Mouse (Mus musculus) right cerebral cortex, postnatal 14 days (tissue): Measurements from ENCODE around the gene Ell.

Source experiments
- DNase-seq: peaks from one replicate; pipeline ENCODE4 v3.0.0; 2022

The Ell gene

DNA sequence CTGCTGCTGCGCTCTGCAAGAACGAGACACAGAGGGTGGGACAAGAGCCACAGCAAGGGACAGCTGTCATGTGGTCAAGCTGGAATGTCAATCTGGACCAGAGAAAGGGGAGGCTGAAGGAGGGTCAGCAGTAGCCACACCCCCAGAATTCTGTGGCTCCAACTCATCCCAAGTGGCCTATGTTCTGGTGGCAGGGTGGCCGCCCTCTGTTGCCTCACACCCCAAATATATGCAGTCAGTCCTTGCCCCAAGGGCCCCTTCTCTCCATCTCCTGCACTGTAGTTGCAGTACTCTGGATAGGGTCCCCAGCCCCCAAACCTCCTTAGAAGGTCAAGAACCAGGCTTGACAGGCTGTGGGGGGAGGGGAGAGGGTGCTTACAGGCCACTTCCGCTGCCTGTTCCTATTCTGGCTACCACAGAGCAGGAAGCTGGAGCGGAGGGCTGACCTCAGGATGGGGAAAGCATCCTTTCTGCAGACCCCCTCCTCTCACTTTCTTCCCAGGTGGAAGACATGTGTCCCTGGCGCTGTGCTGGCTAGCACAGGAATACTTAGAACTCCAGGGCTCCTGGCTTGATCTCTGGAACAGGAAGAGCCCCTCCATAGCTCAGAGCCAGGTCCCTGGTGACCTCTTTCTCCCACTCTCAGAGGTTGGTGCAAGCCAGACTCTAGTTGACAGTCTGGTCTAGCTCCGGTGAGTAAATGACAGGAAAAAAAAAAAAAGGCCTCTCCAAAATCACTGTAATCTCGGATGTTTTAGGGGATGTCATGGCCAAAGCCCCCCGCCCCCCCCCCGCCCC, 61.4 kb downstream of the Ell start:
- peak; percentile 56 for DNase-seq

DNA sequence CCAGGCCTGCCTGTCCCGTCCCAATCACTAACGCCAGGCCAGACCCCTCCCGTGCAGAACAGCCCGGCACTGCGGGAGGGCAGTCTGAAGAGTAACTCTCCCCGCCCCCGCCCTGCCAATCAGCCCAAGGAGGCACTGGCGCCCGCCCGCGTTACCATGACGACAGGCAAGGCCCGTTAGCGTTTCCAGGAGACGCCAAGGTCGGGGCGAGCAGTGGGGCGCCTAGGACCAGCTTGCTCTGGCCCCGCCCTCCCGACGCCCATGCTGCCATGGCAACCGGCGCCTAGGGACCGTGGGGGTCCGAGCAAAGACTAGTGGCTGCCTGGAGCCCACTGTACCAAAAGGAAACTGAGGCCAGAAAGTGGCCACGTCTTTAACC, 62.0 kb downstream of the Ell start:
- DNase-seq = peak; percentile 93

DNA sequence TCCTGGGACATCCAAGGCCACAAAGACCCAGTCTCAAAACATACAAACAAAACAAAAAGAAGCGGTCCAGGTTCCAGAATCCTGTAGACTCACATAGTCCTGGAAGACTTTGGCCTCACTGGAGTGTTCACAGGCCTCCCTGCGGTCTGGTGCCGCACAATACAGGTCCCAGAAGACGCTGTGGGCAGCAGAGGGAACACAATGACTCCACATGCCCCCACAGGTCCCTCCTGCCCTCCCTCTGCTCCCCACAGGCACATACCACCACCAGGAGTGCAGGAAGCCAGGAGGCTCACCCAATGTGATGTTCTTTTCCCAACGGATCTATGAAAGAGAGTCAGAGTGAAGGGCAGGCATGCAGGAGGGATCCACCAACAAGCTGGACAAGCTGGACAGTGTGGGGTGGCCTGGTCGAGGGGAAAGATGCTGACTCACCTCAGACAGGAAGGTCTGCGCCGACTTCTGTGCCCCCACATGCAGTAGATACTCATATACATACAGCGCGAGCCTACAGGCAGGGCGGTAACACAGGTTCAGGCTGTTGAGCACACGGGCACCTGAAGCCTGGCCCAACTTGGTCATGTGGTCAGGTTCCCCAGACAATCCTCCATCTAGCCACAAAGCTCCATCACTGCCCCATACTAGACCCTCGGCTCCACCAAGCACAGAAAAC, 63.0 kb downstream of the Ell start:
- DNase-seq = no peak

DNA sequence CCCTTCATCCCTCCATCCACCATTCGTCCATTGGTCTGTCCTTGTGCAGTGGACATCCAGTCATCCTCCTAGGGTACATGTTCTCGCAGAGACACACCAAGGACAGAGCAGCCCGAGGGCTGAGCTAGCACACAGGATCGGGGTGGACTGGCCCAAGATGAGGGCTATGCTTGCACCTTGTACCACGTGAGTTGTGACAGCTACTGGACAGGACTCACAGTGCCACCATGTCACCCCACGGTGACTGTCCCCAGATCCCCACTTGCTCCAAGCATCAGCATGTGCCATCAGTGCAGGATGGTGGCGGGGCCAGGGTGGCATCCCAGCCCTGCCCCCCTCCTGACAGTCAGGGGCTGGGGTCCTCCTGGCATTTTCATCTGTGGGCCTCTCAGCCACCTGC, 65.3 kb downstream of the Ell start:
- no peak for DNase-seq

DNA sequence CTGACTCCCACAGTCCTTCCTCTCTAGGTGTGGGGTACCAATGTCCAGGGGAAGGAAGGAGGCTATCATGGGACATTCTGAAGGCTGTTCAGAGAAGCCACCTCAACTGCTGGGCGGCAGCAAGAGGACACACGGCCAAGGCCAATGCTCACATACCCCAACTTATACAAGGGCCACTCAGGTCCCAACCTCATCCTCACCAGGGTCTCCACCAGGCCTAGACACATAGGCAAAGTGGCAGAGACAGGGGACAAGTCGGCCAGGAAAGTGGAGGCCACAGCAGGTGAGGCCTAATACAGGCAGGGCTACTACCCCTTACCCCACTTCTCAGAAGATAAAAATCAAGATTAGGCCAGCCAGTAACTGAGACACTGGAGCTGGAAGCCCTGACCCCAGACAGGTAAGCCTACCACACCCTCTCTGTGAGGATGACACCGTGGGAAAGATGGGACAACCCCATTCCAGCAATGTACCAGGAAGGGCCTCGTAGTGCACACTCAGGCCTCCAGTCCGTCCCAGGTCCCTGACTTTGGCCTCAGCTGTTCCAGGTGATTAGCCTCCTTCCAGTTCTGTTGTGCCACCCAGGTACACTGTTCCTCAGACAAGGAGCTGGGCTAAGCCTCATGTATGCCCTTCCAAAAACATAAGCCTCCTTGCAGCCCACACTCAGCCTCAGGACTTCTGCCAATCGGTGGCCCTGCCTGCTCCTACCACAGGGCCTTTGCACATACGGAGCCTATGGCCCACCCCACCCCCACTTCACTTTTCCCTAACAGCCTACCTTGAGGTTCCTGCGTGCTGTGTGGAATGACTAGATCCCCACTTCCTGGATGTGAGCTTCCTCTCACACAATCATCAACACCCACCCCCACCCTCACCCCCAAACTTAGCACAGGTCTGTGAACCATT, 66.9 kb downstream of the Ell start:
- no peak for DNase-seq

DNA sequence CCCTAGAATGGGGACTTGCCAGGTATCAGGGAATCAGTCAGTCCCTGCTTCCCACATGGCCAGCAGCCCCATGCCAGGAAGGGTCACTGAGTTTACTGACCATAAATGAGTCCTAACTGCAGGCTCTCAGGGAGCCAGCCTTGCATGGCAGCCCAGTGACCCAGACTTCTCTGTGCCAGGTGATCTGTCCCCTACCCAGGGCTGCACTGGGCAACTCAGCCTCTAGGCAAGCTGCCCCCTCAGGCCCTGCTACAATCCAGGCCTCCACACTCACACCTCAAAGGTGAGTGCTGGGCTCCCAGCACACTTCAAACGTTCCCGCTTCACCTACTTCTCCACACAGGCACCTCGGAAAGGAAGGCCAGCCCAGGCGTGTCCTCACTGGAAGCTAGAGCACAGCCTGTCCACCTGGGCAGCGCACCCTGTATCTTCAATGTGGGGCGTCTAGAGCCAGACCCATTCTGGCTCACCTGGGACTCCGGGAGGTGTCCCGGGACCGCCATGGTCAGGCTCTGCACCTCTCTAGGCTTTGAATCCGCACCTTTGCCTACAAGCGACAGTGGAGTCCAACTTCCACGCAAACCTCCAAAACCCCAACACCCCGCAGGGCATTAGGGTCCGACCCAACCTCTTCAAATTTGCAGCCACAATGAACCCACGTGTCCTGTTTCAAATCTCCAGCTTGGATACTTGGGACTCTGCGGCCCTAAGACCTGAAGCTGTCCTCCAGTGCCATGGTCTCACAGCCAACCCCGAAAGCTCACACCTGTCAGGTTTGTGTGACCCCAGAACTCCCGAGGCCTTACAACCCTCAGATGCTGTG, 67.7 kb downstream of the Ell start:
- DNase-seq = no peak

DNA sequence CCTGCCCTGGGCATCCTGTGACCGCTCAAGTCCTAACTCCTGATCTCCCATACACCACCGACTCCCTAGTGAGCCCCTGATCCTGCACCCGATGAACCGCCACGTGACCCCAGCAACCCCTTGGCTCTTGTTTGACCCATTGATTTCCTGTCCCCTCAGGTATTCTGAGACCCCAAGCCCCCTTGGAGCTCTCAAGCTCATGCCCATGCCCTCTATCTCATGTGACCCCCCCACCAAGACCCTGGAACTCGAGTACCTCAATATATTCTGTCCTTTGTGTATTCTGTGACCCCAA, 68.3 kb downstream of the Ell start:
- DNase-seq = no peak

DNA sequence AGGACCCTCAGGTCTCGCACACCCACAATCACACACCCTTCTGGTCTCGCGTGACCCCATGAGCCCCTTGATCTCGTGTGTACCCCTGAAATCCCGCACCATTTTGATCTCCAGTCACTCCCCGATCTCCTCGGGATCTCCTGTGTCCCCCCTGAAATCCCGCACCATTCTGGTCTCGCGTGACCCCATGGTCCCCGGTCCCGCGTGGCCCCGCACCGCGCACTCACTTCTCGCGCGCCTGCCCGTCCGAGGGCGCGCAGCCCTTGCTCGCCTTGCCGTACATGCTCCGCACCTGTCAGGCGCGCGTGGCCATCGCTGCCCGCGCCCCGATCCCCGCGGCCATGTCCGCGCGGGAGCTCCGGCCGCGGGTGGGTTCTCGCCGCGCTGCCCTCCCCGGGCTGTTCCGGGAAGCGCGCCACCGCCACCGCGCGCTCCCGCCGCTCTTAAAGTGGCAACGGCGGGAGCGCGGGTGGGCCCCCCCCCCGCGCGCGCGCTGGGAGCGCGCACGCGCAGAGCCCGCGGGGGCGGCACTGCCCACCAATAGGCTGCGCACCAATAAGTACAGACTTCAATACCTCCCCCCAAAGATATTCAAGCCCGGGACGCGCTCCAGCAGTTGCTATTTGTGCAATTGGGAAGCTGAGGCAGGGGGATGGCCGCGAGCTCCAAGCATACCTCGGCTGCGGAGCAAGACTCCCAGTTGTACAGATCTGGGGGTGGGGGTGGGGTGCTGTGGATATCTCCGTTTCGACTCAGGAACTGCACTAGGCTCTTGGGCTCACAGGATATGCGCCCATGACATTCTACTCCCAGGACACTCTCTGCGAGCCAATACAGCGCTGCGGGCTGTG, 68.9 kb downstream of the Ell start:
- peak; percentile 66 for DNase-seq

DNA sequence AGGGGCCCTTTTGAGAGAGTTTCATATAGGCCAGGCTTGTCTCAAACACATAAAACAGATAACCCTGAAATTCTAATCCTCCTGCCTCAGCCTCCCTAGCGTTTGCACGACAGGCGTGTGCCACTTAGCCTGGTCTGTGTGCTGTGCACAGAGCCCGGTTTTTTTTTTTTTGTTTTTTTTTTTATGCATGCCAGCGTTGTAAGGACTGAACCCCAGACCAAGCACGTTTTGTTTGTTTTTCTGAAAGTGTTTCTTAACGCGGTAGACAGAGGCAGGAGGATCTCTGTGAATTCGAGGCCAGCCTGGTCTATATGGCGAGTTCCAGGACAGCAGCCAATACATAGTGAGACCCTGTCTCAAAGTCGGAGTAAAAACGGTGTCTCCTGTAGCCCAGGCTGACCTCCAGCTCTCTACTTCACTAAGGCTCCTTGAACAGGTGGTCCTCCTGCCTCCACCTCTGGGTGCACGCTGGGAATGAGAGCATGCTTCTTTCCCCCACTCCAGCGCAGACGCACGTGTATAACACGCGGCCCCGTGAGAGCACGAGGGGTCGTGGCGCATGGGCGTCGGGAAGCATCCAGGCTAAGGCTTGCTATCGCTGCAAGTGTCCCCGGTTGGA, 69.6 kb downstream of the Ell start, which contains the start of gene Ssbp4:
TSS of gene Ssbp4 (minus strand) at position 124 of the 619 bp plus-strand sequence.
- DNase-seq = no peak

DNA sequence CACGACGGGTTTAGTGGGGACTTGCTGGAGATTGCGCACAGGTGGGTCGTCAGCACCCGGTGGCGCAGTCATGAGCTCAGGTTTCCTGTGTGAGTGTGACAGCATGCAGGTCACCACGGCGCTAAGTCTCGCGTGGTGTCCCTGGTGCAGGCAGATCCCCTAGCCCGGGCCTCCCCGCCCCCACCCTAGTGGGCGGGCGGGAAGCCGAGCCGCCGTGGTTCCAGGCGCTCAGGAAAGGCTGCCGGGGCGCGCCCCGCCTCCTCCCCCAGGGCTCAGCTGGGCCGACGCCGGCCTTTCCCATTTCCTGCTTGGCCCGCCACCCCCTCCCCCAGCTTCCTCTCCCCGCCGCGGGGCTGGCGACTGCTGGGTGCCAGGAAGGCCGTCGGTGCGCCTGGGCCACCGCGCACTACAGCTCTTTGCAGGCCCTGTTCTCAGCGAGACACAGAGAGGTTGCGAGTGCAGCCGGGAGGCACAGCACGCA, 70.2 kb downstream of the Ell start:
- DNase-seq = peak; percentile 84

DNA sequence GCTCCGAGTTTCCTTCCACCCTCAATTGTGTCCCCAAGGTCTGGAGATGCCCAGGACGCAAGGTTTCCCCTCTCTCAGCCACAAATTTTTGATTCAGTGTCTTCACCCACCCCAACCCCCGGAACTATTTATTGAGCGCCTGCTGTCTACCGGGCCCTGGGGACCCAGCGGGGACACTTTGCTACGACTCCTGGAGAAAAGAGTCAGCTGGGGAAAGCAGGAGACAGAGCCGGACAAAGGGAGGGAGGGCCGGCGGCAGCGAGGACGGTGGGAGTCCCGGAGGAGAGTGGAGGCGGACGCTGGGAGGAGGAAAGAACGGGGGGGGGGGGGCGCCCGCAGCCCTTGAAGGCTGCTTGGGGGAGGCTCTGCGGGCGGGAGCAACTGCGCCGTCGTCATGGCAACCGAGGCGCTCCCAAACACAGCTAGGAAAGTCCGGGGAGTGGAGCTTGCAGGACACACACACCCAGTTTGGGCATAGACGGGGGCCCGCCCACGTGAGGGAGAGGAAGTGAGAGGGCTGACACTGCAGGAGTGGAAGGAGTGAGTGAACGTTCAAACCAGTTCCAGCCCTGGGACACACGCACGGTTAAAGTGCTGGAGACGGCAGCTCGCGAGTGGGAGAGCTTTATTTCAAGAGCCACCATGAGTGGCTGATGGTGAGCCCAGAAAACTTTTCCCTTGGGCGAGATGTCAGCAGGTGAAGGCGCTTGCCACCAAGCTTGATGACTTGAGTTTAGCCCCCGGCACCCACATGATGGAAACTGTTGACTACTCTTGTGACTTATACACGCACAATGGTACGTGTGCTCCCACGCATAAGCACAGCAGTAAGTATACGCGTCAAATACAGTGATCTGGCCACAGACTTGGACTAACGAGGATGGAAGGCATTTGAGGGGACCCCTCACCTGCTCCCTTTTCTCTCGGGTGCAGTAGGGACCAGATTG, 70.9 kb downstream of the Ell start:
- DNase-seq = peak; percentile 88

DNA sequence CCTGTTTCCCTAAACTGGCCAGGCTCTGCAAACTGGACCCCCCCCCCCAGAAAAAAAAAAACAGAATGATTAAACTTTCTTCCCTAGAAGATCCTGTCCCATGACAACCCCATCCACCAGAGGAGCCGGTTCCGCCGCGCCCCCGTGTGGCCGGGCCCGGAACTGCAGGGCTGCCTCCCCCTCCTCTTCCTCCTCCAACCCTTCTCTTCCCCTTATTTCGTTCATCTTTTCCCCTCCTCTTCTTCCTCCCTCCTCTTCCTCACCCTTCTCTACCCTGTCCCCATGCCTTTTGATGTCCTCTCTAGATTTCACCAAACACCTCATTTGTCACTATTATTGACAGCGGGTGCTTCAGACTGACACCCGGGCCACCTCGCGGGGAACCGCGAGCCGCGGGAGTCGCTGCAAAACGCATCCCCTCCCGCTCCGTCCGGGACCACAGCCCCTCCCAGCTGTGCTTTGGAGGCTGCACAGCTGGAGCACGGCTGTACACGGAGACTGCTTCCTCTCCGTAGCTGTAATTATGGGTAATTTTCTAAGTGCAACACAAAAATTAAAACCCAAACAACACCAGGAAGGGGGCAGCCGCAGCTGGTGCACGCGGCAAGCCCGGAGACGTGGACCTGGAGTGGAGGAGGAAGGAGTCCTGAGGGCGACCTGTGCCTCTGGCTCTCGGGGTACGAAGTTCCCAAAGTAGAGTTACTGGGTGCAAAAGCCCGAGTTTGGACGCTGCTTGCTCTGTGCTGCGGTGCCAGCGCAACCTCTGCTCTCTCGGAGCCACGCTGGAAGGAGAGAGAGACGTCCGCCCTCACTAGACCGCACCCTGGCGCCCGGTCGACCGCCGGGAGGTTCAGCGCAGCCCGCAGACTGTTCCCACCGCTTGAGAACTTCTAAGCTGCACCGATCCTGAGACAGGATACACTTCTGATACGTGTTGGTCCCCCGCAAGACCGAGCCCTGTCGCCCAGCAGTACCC, 71.8 kb downstream of the Ell start:
- DNase-seq = peak; percentile 81

DNA sequence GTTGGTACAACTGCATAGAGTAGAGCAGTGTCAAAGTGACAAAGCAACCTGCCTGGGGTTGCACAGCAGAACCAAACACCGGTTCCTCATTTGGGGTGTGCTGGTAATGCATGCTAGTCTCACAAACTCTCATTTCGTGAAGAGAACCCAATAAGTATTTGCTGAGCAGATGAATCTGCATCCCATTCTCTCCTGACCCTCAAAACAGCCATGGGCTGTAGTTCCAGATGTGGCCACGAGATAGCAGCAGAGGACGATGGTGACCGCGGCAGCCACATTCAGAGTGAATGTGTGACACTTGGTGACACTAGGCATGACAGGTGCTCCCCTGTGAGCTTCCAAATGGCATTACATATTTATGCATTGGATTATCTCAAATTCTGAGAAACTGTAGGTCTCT, 72.6 kb downstream of the Ell start:
- peak; percentile 84 for DNase-seq

DNA sequence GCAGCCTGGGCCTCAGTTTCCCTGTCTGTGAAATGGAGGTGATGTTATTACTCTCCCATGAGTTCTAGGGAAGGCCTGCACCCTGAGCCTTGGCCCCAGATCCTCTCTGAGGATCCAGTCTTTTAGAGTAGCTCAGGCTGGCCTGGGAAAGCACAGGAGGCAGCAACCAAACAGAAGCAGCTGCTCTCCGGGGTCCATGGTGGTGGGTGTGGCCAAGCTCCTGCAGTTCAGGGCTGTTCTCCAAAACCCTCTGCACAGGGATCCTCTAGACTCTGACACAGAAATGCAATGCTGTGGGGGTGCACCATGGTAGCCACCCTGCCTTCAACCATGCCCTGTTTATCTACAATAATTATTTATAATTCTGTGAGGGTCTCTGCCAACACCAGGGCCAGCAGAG, 74.5 kb downstream of the Ell start:
- DNase-seq = no peak

DNA sequence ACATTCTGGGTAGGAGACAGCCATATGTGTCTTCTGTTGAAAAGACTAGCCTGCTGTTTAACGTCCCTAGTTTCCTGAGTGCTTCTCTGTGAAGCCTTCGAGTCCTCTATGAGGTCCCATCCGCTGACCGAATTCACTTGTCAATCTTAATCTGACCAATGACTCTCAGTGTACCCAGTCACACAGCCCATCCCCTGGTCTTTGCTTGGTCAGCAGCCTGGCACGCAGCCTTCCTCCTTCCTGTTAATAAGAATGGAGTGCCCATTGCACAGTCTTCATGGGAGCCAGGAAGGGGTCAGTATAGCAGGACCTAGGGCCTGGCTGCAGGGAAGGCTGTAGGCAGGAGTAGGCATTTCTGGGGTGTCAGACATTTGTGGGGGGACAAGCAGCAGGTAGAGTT, 75.2 kb downstream of the Ell start:
- no peak for DNase-seq

DNA sequence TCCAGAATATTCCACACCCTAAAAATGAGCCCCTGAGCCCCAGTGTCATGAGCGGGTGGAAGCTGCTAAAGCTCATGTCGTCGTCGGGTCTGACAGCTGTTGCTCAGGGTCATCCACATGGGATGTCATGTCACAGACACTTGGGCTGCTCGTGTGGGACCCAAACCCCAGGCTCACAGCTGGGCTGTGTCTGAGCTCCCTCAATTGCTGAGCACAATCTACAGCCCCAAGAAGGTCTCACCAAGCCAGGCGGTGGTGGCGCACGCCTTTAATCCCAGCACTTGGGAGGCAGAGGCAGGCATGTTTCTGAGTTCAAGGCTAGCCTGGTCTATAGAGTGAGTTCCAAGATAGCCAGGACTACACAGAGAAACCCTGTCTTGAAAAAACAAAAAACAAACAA, 76.0 kb downstream of the Ell start:
- DNase-seq = no peak

DNA sequence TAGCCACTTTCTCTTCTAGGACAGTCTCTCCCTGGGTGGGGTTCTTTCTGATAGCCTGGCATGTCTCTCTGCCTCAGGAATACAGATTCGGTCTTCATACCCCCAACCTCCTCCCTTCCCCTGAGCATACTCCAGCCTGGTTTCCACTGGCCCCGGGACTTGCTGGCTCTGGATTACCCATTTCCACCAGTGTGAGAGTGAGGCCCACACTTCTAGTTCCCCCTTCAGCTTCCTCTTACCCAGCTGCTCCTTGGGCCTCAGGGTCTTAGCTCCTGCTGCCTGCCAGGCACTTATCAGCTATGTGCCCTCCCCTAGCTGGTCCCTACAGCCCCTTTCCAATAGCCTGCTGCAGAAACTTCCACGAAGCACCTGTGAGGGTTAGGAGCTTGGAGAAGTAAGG, 76.6 kb downstream of the Ell start, which contains the start of gene Lrrc25:
TSS of gene Lrrc25 (plus strand) at position 262 of the 400 bp plus-strand sequence.
- no peak for DNase-seq

DNA sequence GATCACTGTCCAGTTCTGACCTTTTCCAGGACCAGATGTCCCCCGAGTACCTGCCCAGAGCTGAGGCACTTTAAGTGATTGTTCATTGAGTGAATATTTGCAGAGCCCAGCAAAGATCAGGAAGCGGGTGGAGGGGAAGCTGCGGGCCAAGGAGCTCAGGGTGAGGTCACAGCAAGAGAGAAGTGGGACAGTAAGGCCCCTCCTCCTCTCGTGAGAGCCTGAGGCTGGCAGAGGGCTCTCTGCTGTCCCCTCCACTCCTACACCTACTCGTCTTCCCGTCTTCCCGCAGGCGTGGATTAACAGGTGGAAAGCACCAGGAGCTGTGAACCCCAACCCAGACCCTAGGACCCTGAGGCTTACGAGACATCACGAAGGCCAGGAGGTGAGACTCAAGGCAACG, 77.4 kb downstream of the Ell start:
- no peak for DNase-seq

DNA sequence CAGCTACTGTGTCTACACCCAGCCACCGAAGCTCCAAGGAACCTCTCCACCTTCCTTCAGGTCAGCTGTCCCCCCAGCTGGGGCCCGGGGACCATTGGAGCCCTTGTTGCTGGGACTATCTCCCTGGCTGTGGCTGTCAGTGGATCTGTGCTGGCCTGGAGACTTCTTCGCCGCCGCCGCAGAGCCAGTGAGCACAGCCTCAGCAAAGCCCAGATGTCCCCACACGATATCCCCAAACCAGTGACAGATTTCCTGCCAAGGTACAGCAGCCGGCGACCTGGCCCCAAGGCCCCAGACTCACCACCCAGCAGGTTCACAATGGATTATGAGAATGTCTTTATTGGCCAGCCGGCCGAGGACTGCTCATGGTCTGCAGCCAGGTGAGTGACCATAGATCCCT, 78.7 kb downstream of the Ell start:
- DNase-seq = no peak
